Mouse (Mus musculus) liver, postnatal 0 days (tissue): ENCODE measurements around the gene Slmap.

Experiments used
- CTCF ChIP-seq: sonication (generic); IDR thresholded peaks from 2 replicates; pipeline ENCODE4 v1.5.1; 2016; ENCODE audit warnings: antibody characterized with exemption, low read depth
- EP300 ChIP-seq: IDR thresholded peaks from 2 replicates; pipeline ENCODE4 v1.6.1; 2016; ENCODE audit warnings: antibody characterized with exemption, low read depth, mild to moderate bottlenecking

- no peak for TF ChIP-seq CTCF
- no peak for TF ChIP-seq EP300
These were observed 58.3 kb downstream of the Slmap start for GRCm38 (mm10) chr14:26476391-26476790.
